Mouse (Mus musculus) lung, postnatal 25 days (tissue): ENCODE results near the gene Tpsb2.

Experiments
- DNase-seq: peaks from one replicate; pipeline ENCODE4 v3.0.0; 2022; ENCODE audit warnings: low spot score

The Tpsb2 gene

GRCm38 (mm10) chr17:25366005-25366404 is at the start of gene Tpsb2:
Gene Tpsb2 (plus strand): TSS chr17:25366305.
- no peak for DNase-seq

GRCm38 (mm10) chr17:25318354-25318753 is 47.8 kb upstream of the Tpsb2 start, which contains the start of gene Prss29:
Gene Prss29 (plus strand): TSS chr17:25318654.
- no peak for DNase-seq

GRCm38 (mm10) chr17:25320819-25321218 is 45.3 kb upstream of the Tpsb2 start:
- DNase-seq = no peak

GRCm38 (mm10) chr17:25322930-25323329 is 43.2 kb upstream of the Tpsb2 start:
- DNase-seq = no peak

- DNase-seq = peak; percentile 0
These were observed 33.8 kb upstream of the Tpsb2 start for GRCm38 (mm10) chr17:25332321-25332720.

GRCm38 (mm10) chr17:25333943-25334342 is 32.2 kb upstream of the Tpsb2 start:
- DNase-seq = peak; percentile 5

- DNase-seq = no peak
These were observed 27.9 kb upstream of the Tpsb2 start for GRCm38 (mm10) chr17:25338218-25338617.

- DNase-seq = no peak
These were observed 26.1 kb upstream of the Tpsb2 start for GRCm38 (mm10) chr17:25340003-25340402.

GRCm38 (mm10) chr17:25341490-25341889 is 24.6 kb upstream of the Tpsb2 start:
- no peak for DNase-seq

GRCm38 (mm10) chr17:25345462-25345861 is 20.6 kb upstream of the Tpsb2 start, which contains the start of gene Tpsab1:
Gene Tpsab1 (minus strand): TSS chr17:25345562.
- DNase-seq = no peak

- no peak for DNase-seq
These were observed 4.8 kb upstream of the Tpsb2 start for GRCm38 (mm10) chr17:25361291-25361690.

GRCm38 (mm10) chr17:25363726-25364125 is 2.4 kb upstream of the Tpsb2 start:
- DNase-seq = peak; percentile 2

- DNase-seq = no peak
These were observed 2.9 kb downstream of the Tpsb2 start, which contains the start of gene Tpsg1 for GRCm38 (mm10) chr17:25368973-25369372. Gene Tpsg1 (plus strand): TSS chr17:25369273.

- no peak for DNase-seq
These were observed 6.4 kb downstream of the Tpsb2 start for GRCm38 (mm10) chr17:25372491-25372890.

- peak; percentile 48 for DNase-seq
These were observed 7.9 kb downstream of the Tpsb2 start for GRCm38 (mm10) chr17:25374011-25374410.

GRCm38 (mm10) chr17:25394526-25394925 is 28.4 kb downstream of the Tpsb2 start:
- no peak for DNase-seq

- DNase-seq = peak; percentile 39
These were observed 31.9 kb downstream of the Tpsb2 start for GRCm38 (mm10) chr17:25397804-25398519.

- DNase-seq = no peak
These were observed 32.4 kb downstream of the Tpsb2 start for GRCm38 (mm10) chr17:25398520-25398838.

GRCm38 (mm10) chr17:25400443-25400842 is 34.3 kb downstream of the Tpsb2 start:
- DNase-seq = peak; percentile 2

- DNase-seq = no peak
These were observed 35.4 kb downstream of the Tpsb2 start for GRCm38 (mm10) chr17:25401491-25401890.

GRCm38 (mm10) chr17:25402224-25402623 is 36.1 kb downstream of the Tpsb2 start:
- no peak for DNase-seq

GRCm38 (mm10) chr17:25404190-25404589 is 38.1 kb downstream of the Tpsb2 start:
- no peak for DNase-seq

GRCm38 (mm10) chr17:25405224-25405895 is 39.3 kb downstream of the Tpsb2 start:
- no peak for DNase-seq
